Mouse (Mus musculus) limb, embryonic 14.5 days (tissue): Measurements from ENCODE around the gene Hist2h2be. TPM values are rescaled to one million over a fixed set of nuclear protein-coding genes. Genes with fewer than 3 reads are reported as not detected.

Experiments used
- ATAC-seq: fragments of 200-750 bp; cut with Nextera tagmentation; 2 replicates; pipeline ENCODE4 v1.8.0; 2017; ENCODE audit warnings: low read depth, moderate number of reproducible peaks, moderate TSS enrichment; ENCODE audit not compliant: low FRiP score
- DNase-seq: peaks from one replicate; pipeline ENCODE4 v3.0.0-alpha.2; 2015; ENCODE audit warnings: low spot score
- H3K27ac ChIP-seq: fragments of 300-500 bp; sonication (generic); replicated peaks from 2 replicates; pipeline ENCODE4 v1.5.1; 2014; ENCODE audit warnings: low read depth, mild to moderate bottlenecking, low read length, moderate library complexity, mixed read lengths
- H3K27me3 ChIP-seq: fragments of 300-500 bp; sonication (generic); 2 replicates; pipeline ENCODE4 v1.6.1; 2014; ENCODE audit warnings: low read length, mixed read lengths; ENCODE audit not compliant: control insufficient read depth, insufficient read depth
- H3K36me3 ChIP-seq: fragments of 300-500 bp; sonication (generic); 2 replicates; pipeline ENCODE4 v1.6.1; 2014; ENCODE audit warnings: mild to moderate bottlenecking, low read length, moderate library complexity, mixed read lengths; ENCODE audit not compliant: control insufficient read depth, insufficient read depth
- H3K4me1 ChIP-seq: fragments of 300-500 bp; sonication (generic); 2 replicates; pipeline ENCODE4 v1.6.1; 2014; ENCODE audit warnings: antibody characterized with exemption, low read length, mixed read lengths; ENCODE audit not compliant: control insufficient read depth, insufficient read depth
- H3K4me2 ChIP-seq: fragments of 300-500 bp; sonication (generic); replicated peaks from 2 replicates; pipeline ENCODE4 v1.6.1; 2014; ENCODE audit warnings: low read depth, mild to moderate bottlenecking, low read length, moderate library complexity; ENCODE audit not compliant: severe bottlenecking
- H3K4me3 ChIP-seq: fragments of 300-500 bp; sonication (generic); replicated peaks from 2 replicates; pipeline ENCODE4 v1.5.1; 2014; ENCODE audit warnings: low read length
- H3K9ac ChIP-seq: fragments of 300-500 bp; sonication (generic); 2 replicates; pipeline ENCODE4 v1.6.1; 2014; ENCODE audit warnings: mild to moderate bottlenecking, low read depth, low read length, moderate library complexity; ENCODE audit not compliant: severe bottlenecking
- H3K9me3 ChIP-seq: fragments of 300-500 bp; sonication (generic); 2 replicates; pipeline ENCODE4 v1.6.1; 2016; ENCODE audit warnings: low read length; ENCODE audit not compliant: control insufficient read depth
- POLR2A ChIP-seq: fragments of 200-500 bp; IDR thresholded peaks from 2 replicates; pipeline ENCODE4 v1.8.0; 2012; ENCODE audit warnings: inconsistent platforms, mild to moderate bottlenecking, moderate library complexity, borderline replicate concordance; ENCODE audit not compliant: insufficient read depth, insufficient read length; ENCODE audit errors: extremely low read depth
- WGBS: fragments of 180-500 bp; shearing (Covaris S2); extraction: QIAGEN DNeasy Blood & Tissue Kit; methylation state at CpG from one replicate; pipeline ENCODE4 v1.1.7; 2014; 5-methylcytosine and 5-hydroxymethylcytosine counted together
- polyA plus RNA-seq, 2 experiments: library from polyadenylated mRNA; depleted of rRNA in 1 of 2; stranded (reverse) in 1 of 2; unstranded in 1 of 2; fragments of >200 nt; fragmentation: Nextera tagmentation in 1 of 2; extraction: Ambion mirVana in 1 of 2; gene quantifications; 2 replicates each; pipeline versions ENCODE4 v1.2.1 to v1.2.3; 2012 to 2014

The Hist2h2be gene
- polyA plus RNA-seq, 2 experiments: 5.2 to 8.5 TPM

- no peak for TF ChIP-seq POLR2A
These were observed 45.7 kb upstream of the Hist2h2be start for GRCm38 (mm10) chr3:96175251-96175650.

GRCm38 (mm10) chr3:96178427-96178826 is 42.5 kb upstream of the Hist2h2be start:
- no peak for DNase-seq
- H3K27ac ChIP-seq: no peak overlapping the region
- H3K4me1 ChIP-seq: peaks cover 18% of the 10 kb centered on the region
- TF ChIP-seq POLR2A: no peak
- no peak overlapping the region for H3K4me2 ChIP-seq
- no peak overlapping the region for H3K9ac ChIP-seq
- ATAC-seq: no peak
- H3K9me3 ChIP-seq: no peaks in the 10 kb centered on the region
- no peaks in the 10 kb centered on the region for H3K27me3 ChIP-seq
- H3K36me3 ChIP-seq: peaks cover 45% of the 10 kb centered on the region
- WGBS: 83% methylated on average over 4 of the region's 4 CpGs
- H3K4me3 ChIP-seq: no peak overlapping the region

More at GRCm38 (mm10) chr3:96175251-96175650, 45.7 kb upstream of the Hist2h2be start:
- Histone ChIP-seq H3K4me1 (peaks cover 12% of the 10 kb centered on the region), H3K36me3 (peaks cover 45% of the 10 kb centered on the region), H3K4me3 (no peak overlapping the region), H3K9ac (no peak overlapping the region), H3K4me2 (no peak overlapping the region), H3K27ac (no peak overlapping the region), H3K9me3 (no peaks in the 10 kb centered on the region), H3K27me3 (no peaks in the 10 kb centered on the region)
- DNase-seq (no peak), ATAC-seq (no peak)
- 92% methylated on average over 6 of the region's 6 CpGs for WGBS

- no peak for TF ChIP-seq POLR2A
- Histone ChIP-seq H3K9ac (no peak overlapping the region), H3K4me2 (no peak overlapping the region), H3K27me3 (no peaks in the 10 kb centered on the region), H3K36me3 (peaks cover 42% of the 10 kb centered on the region), H3K4me1 (peaks cover 18% of the 10 kb centered on the region), H3K27ac (no peak overlapping the region), H3K4me3 (no peak overlapping the region), H3K9me3 (no peaks in the 10 kb centered on the region)
- 83% methylated on average over 2 of the region's 2 CpGs for WGBS
- no peak for DNase-seq
- no peak for ATAC-seq
These were observed 42.0 kb upstream of the Hist2h2be start for GRCm38 (mm10) chr3:96178902-96179301.

GRCm38 (mm10) chr3:96179531-96179930 is 41.4 kb upstream of the Hist2h2be start:
- Histone ChIP-seq H3K27ac (no peak overlapping the region), H3K9ac (no peak overlapping the region), H3K4me1 (peaks cover 16% of the 10 kb centered on the region), H3K9me3 (no peaks in the 10 kb centered on the region), H3K4me3 (no peak overlapping the region), H3K27me3 (no peaks in the 10 kb centered on the region), H3K4me2 (no peak overlapping the region), H3K36me3 (peaks cover 36% of the 10 kb centered on the region)
- TF ChIP-seq POLR2A: no peak
- WGBS: 63% methylated on average over 4 of the region's 4 CpGs
- ATAC-seq (no peak), DNase-seq (no peak)

- DNase-seq: no peak
- ATAC-seq: peak; percentile 61
- peak within 1 kb of the TSS; percentile 52 for H3K4me3 ChIP-seq
- peaks cover 22% of the 10 kb centered on the region for H3K36me3 ChIP-seq
- peak within 1 kb of the TSS; percentile 61 for H3K9ac ChIP-seq
- H3K9me3 ChIP-seq: no peaks in the 10 kb centered on the region
- no peak within 1 kb of the TSS for H3K27ac ChIP-seq
- H3K4me1 ChIP-seq: peaks cover 16% of the 10 kb centered on the region
- WGBS: 3% methylated on average over 21 of the region's 23 CpGs
- H3K27me3 ChIP-seq: no peaks in the 10 kb centered on the region
- no peak for TF ChIP-seq POLR2A
- H3K4me2 ChIP-seq: peak within 1 kb of the TSS; percentile 71
These were observed 40.0 kb upstream of the Hist2h2be start, which contains the start of gene Sv2a for GRCm38 (mm10) chr3:96180727-96181477. TSS of gene Sv2a (plus strand) at chr3:96181151.
